ENCODE assay signal across 26 mouse cellular contexts in the genomic region with DNA sequence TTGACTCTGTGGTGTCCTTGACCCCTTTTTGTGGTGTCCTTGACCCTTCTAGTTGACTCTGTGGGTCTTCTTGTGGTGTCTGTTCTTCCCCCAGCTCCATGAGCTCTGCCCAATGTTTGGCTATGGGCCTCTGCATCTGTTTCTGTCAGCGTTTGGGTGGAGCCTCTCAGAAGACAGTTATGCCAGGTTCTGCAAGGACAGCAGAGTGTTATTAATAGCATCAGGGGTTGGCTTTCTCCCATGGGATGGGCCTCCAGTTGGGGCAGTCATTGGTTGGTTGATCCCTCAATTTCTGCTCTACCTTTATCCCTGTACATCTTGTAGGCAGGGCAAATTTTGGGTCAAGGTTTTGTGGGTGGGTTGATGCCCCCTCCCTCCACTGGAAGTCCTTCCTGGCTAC.
"Had no signal": no experiment of that assay in that cellular context is flagged by ENCODE, and none has a peak within 500 bp of the region (broad histone marks: within the 10 kb centered on the region; RNA-seq: fewer than 3 reads in every experiment).

No protein-coding gene starts in this region.

- H3K4me2 ChIP-seq: hindbrain, embryonic 12.5 days; hindbrain, embryonic 14.5 days; intestine, embryonic 15.5 days; limb, embryonic 12.5 days; liver, embryonic 11.5 days; liver, embryonic 13.5 days; liver, embryonic 15.5 days had no signal

- H3K4me3 ChIP-seq: heart, adult 2 months; hindbrain, embryonic 10.5 days; hindbrain, embryonic 12.5 days; intestine, embryonic 15.5 days; left cerebral cortex, adult 2 months; limb, embryonic 10.5 days; limb, embryonic 12.5 days; liver, embryonic 13.5 days; liver, embryonic 15.5 days had no signal

- H3K9ac ChIP-seq: forebrain, postnatal 0 days; hindbrain, embryonic 12.5 days; hindbrain, embryonic 14.5 days; intestine, embryonic 15.5 days; limb, embryonic 12.5 days; liver, embryonic 13.5 days; liver, embryonic 15.5 days; liver, postnatal 0 days had no signal

- ATAC-seq: forebrain, postnatal 0 days; hindbrain, embryonic 16.5 days; inflammation-experienced regulatory T-cells, adult 6 months; intestine, embryonic 15.5 days; intestine, postnatal 0 days; liver, postnatal 0 days had no signal

- H3K36me3 ChIP-seq: hindbrain, embryonic 10.5 days; hindbrain, embryonic 12.5 days; intestine, embryonic 15.5 days; limb, embryonic 10.5 days; limb, embryonic 12.5 days; liver, embryonic 13.5 days; liver, embryonic 15.5 days had no signal

- DNase-seq: forebrain, postnatal 0 days; gastrocnemius, postnatal 14 days; gastrocnemius, postnatal 36 days; kidney, adult 18-20 months; kidney, adult 8-10 months; kidney, postnatal 14 days; kidney, postnatal 36 days; layer of hippocampus, adult 9-11 months; layer of hippocampus, postnatal 36 days; liver; liver, embryonic 13.5 days; liver, postnatal 0 days had no signal

- H3K27me3 ChIP-seq: intestine, embryonic 15.5 days; liver, embryonic 13.5 days; liver, embryonic 15.5 days had no signal

- H3K4me1 ChIP-seq: hindbrain, embryonic 10.5 days; hindbrain, embryonic 12.5 days; limb, embryonic 10.5 days; limb, embryonic 12.5 days; liver, embryonic 13.5 days; liver, embryonic 15.5 days had no signal

- H3K27ac ChIP-seq: heart, adult 2 months; hindbrain, embryonic 10.5 days; hindbrain, embryonic 12.5 days; hindbrain, embryonic 14.5 days; intestine, embryonic 15.5 days; kidney, postnatal 0 days; left cerebral cortex, adult 2 months; limb, embryonic 10.5 days; limb, embryonic 12.5 days; liver, embryonic 13.5 days; liver, embryonic 15.5 days had no signal

- H3K9me3 ChIP-seq: hindbrain, embryonic 10.5 days; hindbrain, embryonic 12.5 days; intestine, embryonic 15.5 days; limb, embryonic 10.5 days; limb, embryonic 12.5 days; liver, embryonic 13.5 days; liver, embryonic 15.5 days had no signal
